1 mouse cellular context compared by ENCODE assay signal in the genomic region with DNA sequence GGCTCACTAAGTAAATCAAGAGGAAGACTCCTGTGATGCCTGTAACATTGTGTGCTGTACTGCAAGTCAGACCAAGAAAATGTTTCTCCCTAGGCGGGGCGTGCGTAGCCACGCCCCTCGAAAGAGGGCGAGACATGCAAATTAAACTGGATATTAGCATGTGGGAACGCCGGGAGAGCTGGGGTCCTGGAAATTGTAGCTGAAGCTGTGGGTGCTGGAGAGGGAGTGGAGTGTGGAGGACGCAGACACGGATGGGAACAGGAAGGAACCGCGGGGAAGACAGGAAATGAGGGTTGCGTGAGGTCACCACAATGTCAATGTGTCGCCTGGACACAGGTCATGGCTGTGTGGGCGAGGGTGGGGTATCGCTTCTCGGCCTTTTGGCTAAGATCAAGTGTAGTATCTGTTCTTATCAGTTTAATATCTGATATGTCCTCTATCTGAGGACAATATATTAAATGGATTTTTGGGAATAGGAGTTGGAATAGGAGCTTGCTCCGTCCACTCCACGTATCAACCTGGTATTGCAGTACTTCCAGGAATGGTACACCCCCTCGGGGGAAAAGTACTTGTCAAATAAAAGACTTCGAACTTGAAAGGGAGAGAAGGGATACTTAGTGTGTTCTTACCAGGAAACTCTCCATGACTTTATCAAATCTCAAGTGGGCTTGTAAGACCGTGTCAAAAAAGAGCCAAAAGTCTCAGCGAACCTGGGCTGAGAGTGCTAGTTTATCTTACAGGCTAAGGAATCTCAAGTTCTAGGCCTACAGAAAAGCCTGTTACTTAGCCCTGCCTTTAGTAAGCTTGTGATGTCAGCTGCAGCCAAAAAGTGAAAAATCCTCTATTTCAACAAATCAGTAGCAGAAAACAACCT.
TF ChIP-seq lines count a peak whose summit lies in the region.

No protein-coding gene starts in this region.

TF ChIP-seq in MEL, 35 proteins besides CTCF, POLR2A, EP300 and RAD21:
- TF ChIP-seq TBP (IDR thresholded peaks at IDR 0.05; ENCODE audit: low read depth, low read length): peak; percentile 99
- TF ChIP-seq CHD2 (IDR thresholded peaks at IDR 0.05; ENCODE audit: low read length): no peak
- TF ChIP-seq POLR2AphosphoS5 (IDR thresholded peaks at IDR 0.05; ENCODE audit: borderline replicate concordance, low read depth, low read length): peak; percentile 99; the same call in 1 of the 2 replicates
